Mouse (Mus musculus): ENCODE results near the gene Myh10. TPM values are rescaled to one million over a fixed set of nuclear protein-coding genes. Genes with fewer than 3 reads are reported as not detected.
A peak's percentile ranks its signal among the peaks of the same experiment; 100 is the strongest.
"Not testable (repeated sequence)": the region's sequence is repeated elsewhere in the genome, so short reads cannot be mapped to it uniquely, and the experiment has no call there.

Gene Myh10
- total and polyA plus RNA-seq, 2 experiments from 2014 or later, result 69.9 to 185 TPM

DNA sequence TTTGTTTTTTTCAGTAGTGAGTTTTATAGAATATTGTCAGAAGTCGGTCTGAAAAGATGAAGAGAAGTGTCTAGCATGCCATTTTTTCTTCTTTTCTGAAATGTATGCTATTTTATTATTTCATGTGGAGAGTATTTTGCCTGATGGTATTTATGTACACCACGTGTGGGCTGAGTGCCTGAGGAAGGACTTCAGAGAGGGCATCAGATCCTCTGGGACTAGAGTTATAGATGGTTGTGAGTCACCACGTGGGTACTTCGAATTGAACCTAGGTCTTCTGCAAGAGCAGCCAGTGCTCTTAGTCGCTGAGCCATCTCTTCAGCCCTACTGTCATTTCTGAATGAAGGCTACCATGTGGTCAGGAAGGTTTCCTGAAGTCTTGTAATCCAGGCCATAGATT is 28.4 kb downstream of the Myh10 start:
- H3K27me3 ChIP-seq (ENCODE audit: insufficient read depth, low read length), result no peaks in the 10 kb centered on the region
- TF ChIP-seq CTCF (IDR thresholded peaks at IDR 0.05; ENCODE audit: low read depth), result no peak
- WGBS, result 77% methylated on average over 5 of the region's 5 CpGs
- no peak overlapping the region for H3K27ac ChIP-seq
- H3K9me3 ChIP-seq (ENCODE audit: low read length), result no peaks in the 10 kb centered on the region
- H3K36me3 ChIP-seq (ENCODE audit: insufficient read depth, low read length), result peaks cover 7% of the 10 kb centered on the region; the same call in 1 of the 2 replicates
- no peak overlapping the region for H3K9ac ChIP-seq (replicated peaks; ENCODE audit: low read length)
- ATAC-seq (no peak), DNase-seq (ENCODE audit: low spot score) (no peak)
- no peak overlapping the region for H3K4me3 ChIP-seq (ENCODE audit: low read length)
- no peak overlapping the region for H3K4me2 ChIP-seq (ENCODE audit: low read depth, low read length)
- peaks cover 13% of the 10 kb centered on the region for H3K4me1 ChIP-seq (ENCODE audit: insufficient read depth, low read length)

DNA sequence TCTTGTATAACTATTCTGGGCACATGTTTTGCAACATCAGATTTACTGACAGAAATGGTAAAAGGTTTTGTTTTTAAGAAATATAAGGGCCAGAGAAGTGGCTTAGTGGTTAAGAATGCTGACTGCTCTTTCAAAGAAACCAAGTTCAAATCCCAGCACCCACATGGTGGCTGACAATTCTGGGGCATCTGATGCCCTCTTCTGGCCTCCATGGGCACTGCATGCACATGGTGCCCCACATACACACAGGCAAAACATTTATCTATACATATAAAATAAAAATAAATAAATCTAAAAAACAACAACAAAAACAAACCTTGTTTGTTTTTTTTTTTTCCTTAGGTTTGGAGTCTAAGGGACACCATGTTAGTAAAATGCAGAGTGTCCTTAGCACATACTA is 32.8 kb downstream of the Myh10 start:
- ATAC-seq (no peak), DNase-seq (ENCODE audit: low spot score) (peak; percentile 27)
- Histone ChIP-seq H3K9ac (replicated peaks; ENCODE audit: low read length) (no peak overlapping the region), H3K4me2 (ENCODE audit: low read depth, low read length) (no peak overlapping the region), H3K27ac (no peak overlapping the region), H3K4me1 (ENCODE audit: insufficient read depth, low read length) (no peaks in the 10 kb centered on the region), H3K36me3 (ENCODE audit: insufficient read depth, low read length) (peaks cover 11% of the 10 kb centered on the region; the same call in 1 of the 2 replicates), H3K9me3 (ENCODE audit: low read length) (no peaks in the 10 kb centered on the region), H3K27me3 (ENCODE audit: insufficient read depth, low read length) (no peaks in the 10 kb centered on the region), H3K4me3 (ENCODE audit: low read length) (no peak overlapping the region)
- peak; percentile 67 for TF ChIP-seq CTCF (IDR thresholded peaks at IDR 0.05; ENCODE audit: low read depth)

DNA sequence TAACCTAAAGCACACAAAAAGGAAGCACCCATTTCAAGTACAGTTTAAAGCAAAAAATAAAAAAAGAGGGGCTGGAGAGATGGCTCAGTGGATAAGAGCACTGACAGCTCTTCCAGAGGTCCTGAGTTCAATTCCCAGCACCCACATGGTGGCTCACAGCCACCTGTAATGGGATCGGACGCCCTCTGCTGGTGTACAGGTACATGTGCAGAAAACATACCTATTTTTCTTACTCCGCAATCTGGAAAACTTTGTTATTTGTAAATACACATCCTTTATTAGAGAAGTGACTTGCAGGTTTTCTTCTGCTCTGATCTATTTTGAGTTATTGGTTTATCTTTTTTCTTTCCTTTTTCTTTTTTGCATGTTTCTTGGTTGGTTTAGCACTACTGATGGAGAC is 37.3 kb downstream of the Myh10 start:
- DNase-seq (ENCODE audit: low spot score), result no peak
- Histone ChIP-seq H3K27me3 (ENCODE audit: insufficient read depth, low read length) (no peaks in the 10 kb centered on the region), H3K9me3 (ENCODE audit: low read length) (no peaks in the 10 kb centered on the region), H3K27ac (no peak overlapping the region), H3K4me1 (ENCODE audit: insufficient read depth, low read length) (peaks cover 5% of the 10 kb centered on the region; the same call in 1 of the 2 replicates), H3K9ac (replicated peaks; ENCODE audit: low read length) (no peak overlapping the region), H3K4me2 (ENCODE audit: low read depth, low read length) (no peak overlapping the region), H3K36me3 (ENCODE audit: insufficient read depth, low read length) (peaks cover 4% of the 10 kb centered on the region; the same call in 1 of the 2 replicates), H3K4me3 (ENCODE audit: low read length) (no peak overlapping the region)
- 94% methylated on average over 3 of the region's 3 CpGs for WGBS
- ATAC-seq, result no peak
- peak; percentile 23; the same call in 1 of the 2 replicates for TF ChIP-seq CTCF (IDR thresholded peaks at IDR 0.05; ENCODE audit: low read depth)

DNA sequence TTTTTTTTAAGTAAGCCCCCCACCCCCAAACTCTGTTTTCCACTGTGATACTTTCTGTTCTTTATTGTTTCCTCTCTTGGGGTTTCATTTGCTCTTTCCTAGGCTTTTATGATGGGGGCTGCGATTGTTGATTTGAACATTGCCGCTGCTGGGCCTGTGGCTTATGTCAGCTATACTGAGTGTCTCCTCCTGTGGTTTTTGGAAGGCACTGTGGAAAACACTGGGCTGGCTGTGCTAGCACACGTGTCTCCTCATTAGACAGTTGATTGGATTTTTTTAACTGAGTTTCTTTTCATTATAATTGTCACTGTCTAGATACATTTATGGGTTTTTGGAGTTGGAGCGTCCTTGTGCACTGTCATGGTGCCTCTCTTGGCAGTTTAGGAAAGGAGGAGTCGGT is 39.4 kb downstream of the Myh10 start:
- no peak overlapping the region for H3K4me3 ChIP-seq (ENCODE audit: low read length)
- H3K4me1 ChIP-seq (ENCODE audit: insufficient read depth, low read length), result peaks cover 5% of the 10 kb centered on the region; the same call in 1 of the 2 replicates
- H3K36me3 ChIP-seq (ENCODE audit: insufficient read depth, low read length), result peaks cover 4% of the 10 kb centered on the region; the same call in 1 of the 2 replicates
- H3K9me3 ChIP-seq (ENCODE audit: low read length), result no peaks in the 10 kb centered on the region
- H3K9ac ChIP-seq (replicated peaks; ENCODE audit: low read length), result no peak overlapping the region
- no peaks in the 10 kb centered on the region for H3K27me3 ChIP-seq (ENCODE audit: insufficient read depth, low read length)
- no peak overlapping the region for H3K27ac ChIP-seq
- H3K4me2 ChIP-seq (ENCODE audit: low read depth, low read length), result no peak overlapping the region
- ATAC-seq, result no peak
- WGBS, result 78% methylated on average over 5 of the region's 5 CpGs
- TF ChIP-seq CTCF (IDR thresholded peaks at IDR 0.05; ENCODE audit: low read depth), result no peak
- DNase-seq (ENCODE audit: low spot score), result no peak

DNA sequence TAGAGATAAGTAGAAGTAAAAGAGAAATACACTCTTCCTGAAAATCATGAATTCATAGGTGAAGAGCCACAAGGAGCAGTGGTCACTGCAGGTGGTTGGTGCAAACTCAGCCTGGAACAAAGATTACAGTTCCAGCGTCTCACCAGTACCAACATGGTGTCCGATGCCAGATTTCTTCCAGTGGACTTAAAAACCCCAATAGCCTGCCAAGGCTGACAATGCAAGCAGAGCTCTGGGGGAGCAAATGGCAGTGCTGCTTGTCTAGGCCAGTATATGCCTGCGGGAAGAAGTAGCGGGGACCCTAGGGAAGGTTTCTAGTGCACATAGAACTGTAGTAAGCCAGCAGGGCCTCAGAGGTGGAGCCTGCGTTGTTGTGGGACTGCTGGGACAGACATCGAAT is 40.7 kb downstream of the Myh10 start:
- WGBS, result 62% methylated on average over 6 of the region's 6 CpGs
- no peak overlapping the region for H3K4me2 ChIP-seq (ENCODE audit: low read depth, low read length)
- DNase-seq (ENCODE audit: low spot score), result peak; percentile 56
- no peak overlapping the region for H3K4me3 ChIP-seq (ENCODE audit: low read length)
- H3K9ac ChIP-seq (replicated peaks; ENCODE audit: low read length), result no peak overlapping the region
- H3K36me3 ChIP-seq (ENCODE audit: insufficient read depth, low read length), result peaks cover 4% of the 10 kb centered on the region; the same call in 1 of the 2 replicates
- H3K4me1 ChIP-seq (ENCODE audit: insufficient read depth, low read length), result peaks cover 5% of the 10 kb centered on the region; the same call in 1 of the 2 replicates
- H3K27me3 ChIP-seq (ENCODE audit: insufficient read depth, low read length), result no peaks in the 10 kb centered on the region
- no peaks in the 10 kb centered on the region for H3K9me3 ChIP-seq (ENCODE audit: low read length)
- no peak for TF ChIP-seq CTCF (IDR thresholded peaks at IDR 0.05; ENCODE audit: low read depth)
- no peak for ATAC-seq
- no peak overlapping the region for H3K27ac ChIP-seq

DNA sequence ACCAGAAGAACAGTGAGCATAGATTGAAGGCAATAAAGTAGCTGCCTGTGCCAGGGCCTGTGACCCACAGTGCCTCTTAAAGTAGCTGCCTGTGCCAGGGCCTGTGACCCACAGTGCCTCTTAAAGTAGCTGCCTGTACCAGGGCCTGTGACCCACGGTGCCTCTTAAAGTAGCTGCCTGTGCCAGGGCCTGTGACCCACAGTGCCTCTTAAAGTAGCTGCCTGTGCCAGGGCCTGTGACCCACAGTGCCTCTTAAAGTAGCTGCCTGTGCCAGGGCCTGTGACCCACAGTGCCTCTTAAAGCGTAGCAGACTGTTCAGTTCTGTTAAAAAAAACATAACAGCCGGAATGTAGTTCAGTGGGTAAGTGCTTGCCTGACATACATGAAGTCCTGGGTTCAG is 42.0 kb downstream of the Myh10 start:
- H3K9me3 ChIP-seq (ENCODE audit: low read length); H3K36me3 ChIP-seq (ENCODE audit: insufficient read depth, low read length); DNase-seq (ENCODE audit: low spot score); H3K4me1 ChIP-seq (ENCODE audit: insufficient read depth, low read length); H3K27me3 ChIP-seq (ENCODE audit: insufficient read depth, low read length); H3K4me2 ChIP-seq (ENCODE audit: low read depth, low read length); H3K27ac ChIP-seq; H3K9ac ChIP-seq (replicated peaks; ENCODE audit: low read length); H3K4me3 ChIP-seq (ENCODE audit: low read length); ATAC-seq: not testable (repeated sequence)
- WGBS, result 88% methylated on average over 3 of the region's 3 CpGs

DNA sequence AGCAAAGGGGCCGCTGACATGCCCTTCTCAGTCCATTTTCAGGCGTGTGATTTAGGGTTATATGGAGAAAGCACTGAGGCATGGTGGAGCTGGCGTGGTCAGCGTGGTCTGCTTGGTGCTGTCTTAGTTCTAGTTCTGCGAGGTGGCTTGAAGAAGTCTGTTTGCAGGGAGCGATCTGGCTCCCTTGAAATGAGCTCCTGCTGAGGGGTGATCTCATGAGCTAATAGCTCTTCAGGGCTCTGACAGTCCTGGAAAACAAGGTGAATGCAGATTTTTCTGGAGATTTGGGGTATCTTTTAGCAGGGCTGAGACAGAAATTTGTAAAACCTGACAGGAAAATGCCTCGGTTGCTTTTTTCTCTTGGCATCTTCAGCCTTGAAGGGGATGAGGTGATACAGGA is 48.1 kb downstream of the Myh10 start:
- Histone ChIP-seq H3K36me3 (ENCODE audit: insufficient read depth, low read length) (no peaks in the 10 kb centered on the region), H3K4me2 (ENCODE audit: low read depth, low read length) (no peak overlapping the region), H3K4me3 (ENCODE audit: low read length) (no peak overlapping the region), H3K9ac (replicated peaks; ENCODE audit: low read length) (no peak overlapping the region), H3K27me3 (ENCODE audit: insufficient read depth, low read length) (no peaks in the 10 kb centered on the region), H3K9me3 (ENCODE audit: low read length) (no peaks in the 10 kb centered on the region), H3K27ac (no peak overlapping the region), H3K4me1 (ENCODE audit: insufficient read depth, low read length) (no peaks in the 10 kb centered on the region)
- WGBS, result 91% methylated on average over 7 of the region's 7 CpGs
- TF ChIP-seq CTCF (IDR thresholded peaks at IDR 0.05; ENCODE audit: low read depth), result no peak
- DNase-seq (ENCODE audit: low spot score) (no peak), ATAC-seq (no peak)

Data from hindbrain, postnatal 0 days (tissue).